Mouse (Mus musculus): ENCODE measurements around the gene Catsperd.

- TF ChIP-seq CTCF (IDR thresholded peaks at IDR 0.05; ENCODE audit: extremely low read depth, insufficient read depth, low read length) (no peak), POLR2A (IDR thresholded peaks at IDR 0.05; ENCODE audit: extremely low read depth, insufficient read depth, low read length) (no peak)
These were observed 15.9 kb upstream of the Catsperd start for GRCm38 (mm10) chr17:56611861-56612564.
